Mouse (Mus musculus): ENCODE data around the gene Uba52.

Gene Uba52

GRCm38 (mm10) chr8:70486191-70486681, 24.4 kb downstream of the Uba52 start:
- no peak for DNase-seq (ENCODE audit: low read depth, low spot score)

GRCm38 (mm10) chr8:70482943-70483342, 27.7 kb downstream of the Uba52 start:
- no peak for DNase-seq (ENCODE audit: low read depth, low spot score)

- no peak for DNase-seq (ENCODE audit: low read depth, low spot score)
Observed at GRCm38 (mm10) chr8:70481908-70482307, 28.7 kb downstream of the Uba52 start.

GRCm38 (mm10) chr8:70477269-70477982, 33.2 kb downstream of the Uba52 start:
- peak; percentile 51 for DNase-seq (ENCODE audit: low read depth, low spot score)

- DNase-seq (ENCODE audit: low read depth, low spot score): peak; percentile 92
Observed at GRCm38 (mm10) chr8:70476333-70477268, 34.0 kb downstream of the Uba52 start, which contains the start of gene Klhl26. Klhl26 (minus strand) TSS chr8:70476968.

GRCm38 (mm10) chr8:70471856-70472255, 38.7 kb downstream of the Uba52 start:
- DNase-seq (ENCODE audit: low read depth, low spot score): no peak

- DNase-seq (ENCODE audit: low read depth, low spot score): no peak
Observed at GRCm38 (mm10) chr8:70469938-70470337, 40.7 kb downstream of the Uba52 start.

- DNase-seq (ENCODE audit: low read depth, low spot score): no peak
Observed at GRCm38 (mm10) chr8:70469295-70469916, 41.2 kb downstream of the Uba52 start.

GRCm38 (mm10) chr8:70468733-70469132, 41.9 kb downstream of the Uba52 start:
- DNase-seq (ENCODE audit: low read depth, low spot score): no peak

GRCm38 (mm10) chr8:70467907-70468306, 42.7 kb downstream of the Uba52 start:
- DNase-seq (ENCODE audit: low read depth, low spot score): no peak

GRCm38 (mm10) chr8:70467229-70467725, 43.3 kb downstream of the Uba52 start:
- DNase-seq (ENCODE audit: low read depth, low spot score): no peak

- DNase-seq (ENCODE audit: low read depth, low spot score): no peak
Observed at GRCm38 (mm10) chr8:70466771-70467170, 43.8 kb downstream of the Uba52 start.

- DNase-seq (ENCODE audit: low read depth, low spot score): no peak
Observed at GRCm38 (mm10) chr8:70466305-70466704, 44.3 kb downstream of the Uba52 start.

- DNase-seq (ENCODE audit: low read depth, low spot score): no peak
Observed at GRCm38 (mm10) chr8:70465701-70466100, 44.9 kb downstream of the Uba52 start.

- no peak for DNase-seq (ENCODE audit: low read depth, low spot score)
Observed at GRCm38 (mm10) chr8:70464162-70464561, 46.4 kb downstream of the Uba52 start.

- DNase-seq (ENCODE audit: low read depth, low spot score): peak; percentile 23
Observed at GRCm38 (mm10) chr8:70463306-70463705, 47.3 kb downstream of the Uba52 start.

- DNase-seq (ENCODE audit: low read depth, low spot score): no peak
Observed at GRCm38 (mm10) chr8:70462516-70462813, 48.1 kb downstream of the Uba52 start.

GRCm38 (mm10) chr8:70461765-70462515, 48.7 kb downstream of the Uba52 start:
- no peak for DNase-seq (ENCODE audit: low read depth, low spot score)

- DNase-seq (ENCODE audit: low read depth, low spot score): no peak
Observed at GRCm38 (mm10) chr8:70460606-70461005, 50.0 kb downstream of the Uba52 start.

- no peak for DNase-seq (ENCODE audit: low read depth, low spot score)
Observed at GRCm38 (mm10) chr8:70460199-70460598, 50.4 kb downstream of the Uba52 start.

GRCm38 (mm10) chr8:70459636-70460035, 51.0 kb downstream of the Uba52 start:
- no peak for DNase-seq (ENCODE audit: low read depth, low spot score)
